Mouse (Mus musculus): ENCODE measurements around the gene Olfr95. TPM values are rescaled to one million over a fixed set of nuclear protein-coding genes. Genes with fewer than 3 reads are reported as not detected.
"Not testable (repeated sequence)": the region's sequence is repeated elsewhere in the genome, so short reads cannot be mapped to it uniquely, and the experiment has no call there.

Gene Olfr95
- total RNA-seq (2021) = not detected
- long read RNA-seq, experiment 1 = 0 reads
- long read RNA-seq, experiment 2 = 0 reads

DNA sequence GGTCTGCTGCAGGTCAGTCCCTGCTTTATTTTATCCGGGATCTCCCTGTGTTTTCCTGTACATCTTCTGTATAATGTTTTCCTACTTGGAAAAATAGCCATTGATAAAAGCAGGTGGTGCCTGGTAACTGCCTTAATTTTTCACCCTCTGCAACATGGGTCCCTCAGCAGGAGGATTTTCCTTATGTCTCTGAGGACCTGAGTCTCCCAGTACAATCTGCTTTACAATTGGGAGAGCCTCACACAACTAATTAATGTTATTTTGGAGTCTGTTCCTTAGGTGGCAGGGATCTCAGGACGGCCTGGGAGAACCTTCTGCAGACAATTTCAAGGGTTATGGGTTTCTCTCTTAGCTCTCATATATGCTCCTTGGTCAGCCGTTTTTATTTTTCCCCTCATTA is at the start of gene Olfr95:
TSS of gene Olfr95 (minus strand) at position 101 of the 400 bp plus-strand sequence.
- no peak for DNase-seq
- intact Hi-C loops (cut with DNase I; ENCODE audit: low total_unique reads) = no loop called here

DNA sequence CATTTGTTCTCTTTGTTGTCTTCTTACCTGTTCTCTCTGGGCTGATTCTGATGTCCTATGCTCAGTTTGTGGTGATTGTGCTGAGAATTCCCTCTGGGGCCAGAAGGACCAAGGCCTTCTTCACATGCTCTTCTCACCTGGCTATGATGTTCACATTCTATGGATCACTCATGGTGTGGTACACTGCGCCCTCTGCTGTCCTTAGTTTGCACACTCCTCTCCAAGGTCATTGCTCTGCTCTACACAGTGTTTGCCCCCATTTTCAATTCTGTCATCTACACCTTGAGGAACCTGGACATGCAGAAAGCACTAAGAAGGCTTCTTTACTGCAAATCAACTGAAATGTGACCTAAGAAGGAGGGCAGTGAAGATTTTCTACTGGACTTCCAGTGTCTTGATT is 37.6 kb upstream of the Olfr95 start:
- no peak for DNase-seq
- intact Hi-C loops (cut with DNase I; ENCODE audit: low total_unique reads) = no loop called here

DNA sequence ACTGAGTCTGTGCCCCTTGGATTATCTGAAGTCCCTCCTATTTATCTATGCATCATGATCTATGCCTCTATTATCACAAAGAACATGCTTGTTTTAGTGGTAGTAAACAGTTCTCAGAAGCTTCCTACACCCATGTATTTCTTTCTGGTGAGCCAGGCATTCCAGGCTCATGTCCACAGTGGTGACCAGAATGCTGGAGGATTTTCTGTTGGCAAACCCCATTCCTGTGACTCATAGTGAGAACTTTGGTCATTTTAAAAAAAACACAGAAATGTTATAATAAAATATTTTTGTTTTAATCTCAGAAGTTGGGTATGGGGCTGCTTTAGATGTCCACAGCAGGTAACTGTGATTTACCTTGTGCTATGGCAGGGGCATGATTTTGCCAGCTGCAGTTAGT is 36.5 kb upstream of the Olfr95 start:
- no peak for DNase-seq
- intact Hi-C loops (cut with DNase I; ENCODE audit: low total_unique reads) = no loop called here

DNA sequence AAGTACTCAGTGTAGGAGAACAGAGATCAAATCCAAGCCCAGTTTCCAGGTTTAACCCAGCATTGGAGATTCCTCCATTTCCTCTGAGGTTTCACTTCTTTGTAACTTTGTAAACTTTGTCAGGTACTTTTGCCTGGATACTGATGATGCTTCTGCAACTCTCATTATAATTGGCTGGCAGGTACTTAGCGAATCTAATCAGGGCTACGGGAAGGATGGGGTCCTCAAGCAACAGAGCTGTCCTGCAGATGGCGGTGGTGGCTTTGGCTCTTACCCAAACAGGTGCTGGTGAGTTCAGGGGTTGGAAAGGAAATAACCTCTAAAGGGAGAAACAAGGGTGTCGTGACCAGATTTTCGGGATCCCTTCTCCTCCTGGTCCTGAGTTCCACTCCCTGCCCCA is 33.8 kb upstream of the Olfr95 start:
- DNase-seq = no peak
- intact Hi-C loops (cut with DNase I; ENCODE audit: low total_unique reads) = no loop called here

DNA sequence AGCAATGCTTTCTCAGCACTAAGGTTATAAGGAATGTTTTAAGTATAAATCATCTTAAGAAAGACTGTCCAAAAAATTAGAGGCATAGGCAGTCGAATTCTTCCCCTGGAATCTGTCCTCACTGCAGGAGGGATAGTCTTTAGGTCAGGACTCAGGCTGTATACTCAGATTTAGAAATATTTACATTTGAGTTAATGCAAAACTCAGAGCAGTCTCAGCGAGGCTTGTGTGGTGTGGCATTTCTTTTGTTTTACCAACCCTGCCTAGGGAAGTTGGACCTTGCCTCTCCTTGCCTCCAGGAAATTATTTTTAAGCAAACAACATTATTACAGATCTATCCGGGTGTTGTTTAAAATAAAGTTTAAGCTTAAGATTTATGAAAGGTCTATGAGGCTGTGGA is 29.3 kb upstream of the Olfr95 start:
- intact Hi-C loops (cut with DNase I; ENCODE audit: low total_unique reads) = no loop called here
- no peak for DNase-seq

DNA sequence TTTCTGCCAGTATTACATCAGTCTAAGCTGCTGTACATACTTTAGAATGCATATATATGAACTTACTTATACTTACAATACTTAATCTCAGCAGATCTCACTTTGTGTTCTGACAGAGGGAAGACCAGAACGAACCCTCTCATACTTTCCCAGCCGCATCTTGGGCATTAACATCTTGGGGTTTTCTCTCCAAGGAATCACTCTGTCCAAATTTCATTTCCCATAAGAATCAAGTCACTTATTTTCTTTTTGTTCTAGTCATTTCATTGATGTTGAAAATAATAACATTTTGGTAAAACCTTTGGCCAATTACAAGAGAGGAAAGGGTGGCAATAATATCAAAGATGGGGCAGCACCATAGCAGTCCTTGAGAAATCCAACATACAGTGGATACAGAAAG is 24.3 kb upstream of the Olfr95 start, which contains the start of gene Olfr97:
TSS of gene Olfr97 (minus strand) at position 101 of the 400 bp plus-strand sequence.
- DNase-seq; intact Hi-C loops (cut with DNase I; ENCODE audit: low total_unique reads): not testable (repeated sequence)

DNA sequence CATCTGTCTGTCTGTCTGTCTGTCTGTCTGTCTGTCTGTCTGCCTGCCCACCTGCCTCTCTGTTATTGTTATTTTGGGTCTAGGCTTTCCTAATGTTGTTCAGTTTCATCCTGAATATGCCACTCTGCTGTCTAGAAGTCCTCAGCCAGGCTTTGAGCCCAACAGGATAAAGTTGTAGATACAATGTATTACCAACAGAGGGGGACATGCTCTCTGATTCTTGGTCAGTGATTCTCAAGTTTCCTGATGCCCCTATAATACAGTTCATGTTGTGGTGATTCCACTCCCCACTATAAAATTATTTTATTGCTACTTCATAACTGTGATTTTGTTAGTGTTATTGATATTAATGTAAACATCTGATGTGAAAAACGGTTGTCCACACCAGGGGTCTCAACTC is 9.0 kb upstream of the Olfr95 start:
- intact Hi-C loops (cut with DNase I; ENCODE audit: low total_unique reads) = no loop called here
- DNase-seq = no peak

DNA sequence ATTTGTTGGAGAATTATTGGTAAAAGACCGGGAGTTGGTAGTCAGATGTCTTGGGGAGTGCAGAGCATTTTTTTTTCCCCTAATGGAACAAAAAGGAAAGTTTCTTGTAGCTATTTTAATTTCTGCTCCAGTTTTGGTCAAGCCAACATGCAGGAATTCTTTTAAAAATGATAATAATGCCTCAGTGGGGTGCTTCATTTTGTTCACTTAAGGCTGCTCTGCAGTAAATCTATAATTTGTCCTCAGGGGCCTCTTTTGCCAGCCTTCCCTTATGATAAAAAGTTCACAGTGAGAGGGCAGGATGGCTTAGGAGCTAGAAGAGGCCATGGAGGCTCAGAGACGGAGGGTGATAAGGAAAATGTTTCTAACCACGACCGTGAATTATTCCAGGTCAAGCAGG is 6.9 kb upstream of the Olfr95 start, which contains the start of gene Olfr96:
TSS of gene Olfr96 (plus strand) at position 301 of the 400 bp plus-strand sequence.
- intact Hi-C loops (cut with DNase I; ENCODE audit: low total_unique reads) = no loop called here

DNA sequence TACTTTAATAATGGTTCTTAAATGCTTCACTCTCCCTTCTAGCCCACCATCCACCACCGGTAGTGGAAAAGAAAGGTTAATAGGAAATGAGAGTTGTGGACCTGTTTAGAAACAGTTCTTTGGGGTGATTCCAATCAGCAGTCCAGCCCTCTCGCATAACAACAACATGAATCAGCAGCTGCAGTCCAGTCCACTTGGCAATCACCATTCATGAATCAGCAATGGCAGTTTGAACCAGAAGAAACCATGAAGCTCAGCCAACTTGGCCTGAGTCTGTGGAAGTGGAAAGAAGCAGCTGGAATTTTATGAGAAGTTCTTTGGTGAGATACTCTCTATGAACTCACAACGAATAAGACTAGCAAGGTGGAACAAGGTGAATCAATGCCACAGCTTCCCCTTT is 5.6 kb upstream of the Olfr95 start:
- intact Hi-C loops (cut with DNase I; ENCODE audit: low total_unique reads) = no loop called here
- peak; percentile 48 for DNase-seq

More for the DNA sequence above, 6.9 kb upstream of the Olfr95 start, which contains the start of gene Olfr96:
- DNase-seq = no peak

DNA sequence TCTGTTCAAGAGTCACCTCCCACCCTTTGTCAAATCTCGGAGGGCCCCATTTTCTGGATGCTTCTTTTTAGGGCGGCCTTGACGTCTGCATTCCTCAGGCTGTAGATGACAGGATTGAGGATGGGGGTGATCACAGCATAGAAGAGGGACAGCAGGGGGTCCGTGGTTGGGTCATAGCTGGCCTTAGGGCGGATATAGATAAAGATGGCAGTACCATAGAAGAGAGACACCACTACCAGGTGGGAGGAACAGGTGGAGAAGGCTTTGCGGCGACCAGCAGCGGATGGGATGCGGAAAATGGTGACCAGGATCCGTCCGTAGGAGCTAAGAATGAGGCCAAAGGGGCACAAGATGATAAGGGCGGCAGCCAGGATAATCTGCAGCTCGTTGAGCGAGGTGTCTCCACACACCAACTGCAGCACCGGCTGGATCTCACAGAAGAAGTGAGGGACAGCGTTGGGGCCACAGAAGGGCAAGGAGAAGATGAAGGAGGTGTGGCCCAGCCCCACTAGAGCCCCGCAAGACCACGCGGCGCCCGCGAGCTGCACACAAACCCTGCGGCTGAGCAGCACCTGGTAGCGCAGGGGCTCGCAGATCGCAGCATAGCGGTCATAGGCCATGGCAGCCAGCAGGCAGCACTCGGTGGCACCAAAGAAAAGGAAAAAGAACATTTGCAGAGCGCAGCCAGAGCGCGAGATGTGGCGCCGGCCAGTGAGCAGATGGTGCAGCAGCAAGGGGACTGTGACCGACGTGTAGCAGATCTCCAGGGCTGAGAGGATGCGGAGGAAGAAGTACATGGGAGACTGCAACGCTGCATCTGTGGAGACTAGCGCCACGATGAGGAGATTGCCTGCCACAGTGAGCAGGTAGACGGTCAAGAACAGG is 1.8 kb downstream of the Olfr95 start:
- no peak for DNase-seq
- intact Hi-C loops (cut with DNase I; ENCODE audit: low total_unique reads) = no loop called here

DNA sequence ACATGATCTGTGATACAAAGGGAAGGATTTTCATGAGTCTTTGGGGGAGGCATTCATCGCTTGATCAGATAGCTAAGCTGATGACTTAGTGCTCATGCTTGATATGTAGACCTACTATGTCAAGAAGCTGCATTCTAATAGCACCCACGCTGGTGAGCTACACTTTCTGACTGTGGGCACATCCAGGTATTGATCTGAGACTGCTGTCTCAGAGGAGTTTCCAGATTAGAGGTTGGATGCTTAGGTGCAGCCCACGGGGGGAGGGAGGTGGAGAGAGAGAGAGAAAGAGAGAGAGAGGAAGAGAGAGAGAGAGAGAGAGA is 9.0 kb downstream of the Olfr95 start:
- intact Hi-C loops (cut with DNase I; ENCODE audit: low total_unique reads) = loop anchor here (5.0 kb wide), 1 partner anchor 117 kb away; the partner anchor contains the start of gene Olfr90
- DNase-seq = no peak

DNA sequence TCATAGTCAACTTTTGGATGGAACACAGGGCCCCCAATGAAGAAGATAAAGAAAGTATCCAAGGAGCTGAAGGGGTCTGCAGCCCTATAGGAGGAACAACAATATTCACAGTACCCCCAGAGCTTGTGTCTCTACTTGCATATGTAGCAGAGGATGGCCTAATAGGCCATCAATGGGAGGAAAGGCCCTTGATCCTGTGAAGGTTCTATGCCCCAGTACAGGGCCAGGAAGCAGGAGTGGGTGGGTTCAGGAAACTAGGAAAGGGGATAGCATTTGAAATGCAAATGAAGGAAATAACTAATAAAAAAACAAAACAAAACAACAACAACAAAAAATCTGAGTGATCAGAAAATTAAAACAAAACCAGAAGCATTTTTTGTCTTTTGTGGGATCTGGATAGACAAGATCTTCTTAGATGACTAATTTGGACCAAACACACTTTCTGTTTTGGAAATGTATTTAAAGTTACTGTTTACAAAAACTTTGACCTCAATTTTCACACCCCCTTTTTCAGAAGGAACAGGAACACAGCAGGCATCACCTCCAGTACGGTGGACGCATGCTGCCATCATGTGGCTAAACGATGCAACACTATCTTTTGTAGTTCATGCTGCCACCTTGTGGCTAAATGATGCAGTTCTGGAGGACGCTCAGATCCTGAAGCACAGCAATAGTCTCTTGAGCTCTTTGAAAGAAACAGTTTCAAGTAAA is 9.6 kb downstream of the Olfr95 start:
- intact Hi-C loops (cut with DNase I; ENCODE audit: low total_unique reads) = loop anchor here (5.0 kb wide), 1 partner anchor 116 kb away; the partner anchor contains the start of gene Olfr90
- DNase-seq = peak; percentile 65

DNA sequence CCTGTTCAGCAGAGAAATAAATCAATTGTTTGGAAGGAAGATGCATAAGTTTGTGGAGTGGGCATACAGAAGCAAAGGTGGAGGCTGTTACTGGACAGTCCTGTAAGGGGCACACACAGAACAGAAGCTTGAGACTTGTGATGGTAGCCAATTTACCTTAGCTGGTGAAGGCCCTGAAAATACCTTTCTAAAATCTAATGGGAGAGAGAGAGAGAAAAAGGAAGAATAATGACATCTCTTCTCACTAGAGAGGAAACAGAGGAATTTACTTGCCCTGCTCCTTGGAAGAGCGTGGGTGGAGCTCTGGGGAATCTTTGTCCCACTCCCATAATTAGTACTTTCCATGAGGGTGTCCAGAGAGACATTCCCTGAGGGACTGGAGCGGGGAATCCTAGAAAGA is 12.0 kb downstream of the Olfr95 start, which contains the start of gene Olfr94:
TSS of gene Olfr94 (minus strand) at position 101 of the 400 bp plus-strand sequence.
- intact Hi-C loops (cut with DNase I; ENCODE audit: low total_unique reads) = loop anchor here (5.0 kb wide), 1 partner anchor 114 kb away; the partner anchor contains the start of gene Olfr90
- DNase-seq = no peak

DNA sequence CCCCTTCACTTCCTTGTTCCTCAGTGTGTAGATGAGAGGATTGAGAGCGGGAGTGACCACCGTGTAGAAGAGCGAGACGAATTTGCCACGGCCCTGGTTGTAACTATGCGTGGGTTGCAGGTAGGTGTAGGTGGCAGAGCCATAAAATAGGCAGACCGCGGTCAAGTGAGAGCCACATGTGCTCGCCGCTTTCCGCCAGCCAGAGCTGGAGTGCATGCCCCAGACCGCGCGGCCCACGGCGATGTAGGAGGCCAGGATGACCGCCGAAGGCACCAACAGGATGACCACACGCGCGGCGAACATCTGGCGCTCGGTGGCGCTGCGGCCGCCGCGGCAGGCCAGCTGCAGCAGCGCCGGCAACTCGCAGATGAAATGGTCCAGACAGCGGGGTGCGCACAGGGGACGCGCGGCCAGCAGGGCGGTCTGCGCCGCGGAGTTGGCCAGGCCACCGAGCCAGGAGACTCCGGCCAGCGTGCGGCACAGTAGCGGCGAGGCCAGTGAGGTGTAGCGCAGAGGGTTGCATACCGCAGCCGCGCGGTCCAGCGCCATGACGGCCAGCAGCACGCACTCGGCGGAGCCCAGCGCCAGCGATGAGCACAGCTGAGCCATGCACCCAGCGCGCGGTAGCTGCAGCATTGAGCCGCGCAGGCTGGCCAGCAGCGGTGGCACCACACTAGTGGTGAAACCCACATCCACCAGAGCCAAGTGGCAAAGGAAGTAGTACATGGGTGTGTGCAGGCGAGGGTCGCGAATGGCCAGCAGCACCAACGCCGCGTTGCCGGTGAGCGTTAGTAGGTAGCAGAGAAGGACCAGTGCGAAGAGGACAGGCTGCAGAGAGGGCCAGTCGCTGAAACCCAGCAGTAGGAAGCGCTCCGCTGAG is 15.8 kb downstream of the Olfr95 start:
- peak; percentile 12 for DNase-seq
- intact Hi-C loops (cut with DNase I; ENCODE audit: low total_unique reads) = no loop called here

DNA sequence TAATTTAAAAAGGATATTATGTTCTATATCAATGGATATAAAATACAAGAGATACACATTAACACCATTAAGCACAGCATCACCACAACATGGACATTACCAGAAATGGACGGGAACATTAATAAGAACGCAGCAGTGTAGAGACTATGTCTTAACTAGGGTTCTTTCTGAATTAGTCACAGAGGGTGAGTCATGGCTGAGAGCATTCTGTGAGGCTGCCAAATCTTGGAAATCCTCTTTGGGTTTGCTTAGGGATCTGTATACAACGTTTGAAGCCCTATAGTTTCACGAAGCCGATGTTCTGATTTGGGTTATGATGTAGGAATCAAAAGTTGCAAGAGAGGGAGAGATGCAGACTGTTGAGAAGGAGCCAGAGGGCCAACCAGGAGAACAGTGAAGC is 18.1 kb downstream of the Olfr95 start:
- no peak for DNase-seq
- intact Hi-C loops (cut with DNase I; ENCODE audit: low total_unique reads) = no loop called here

DNA sequence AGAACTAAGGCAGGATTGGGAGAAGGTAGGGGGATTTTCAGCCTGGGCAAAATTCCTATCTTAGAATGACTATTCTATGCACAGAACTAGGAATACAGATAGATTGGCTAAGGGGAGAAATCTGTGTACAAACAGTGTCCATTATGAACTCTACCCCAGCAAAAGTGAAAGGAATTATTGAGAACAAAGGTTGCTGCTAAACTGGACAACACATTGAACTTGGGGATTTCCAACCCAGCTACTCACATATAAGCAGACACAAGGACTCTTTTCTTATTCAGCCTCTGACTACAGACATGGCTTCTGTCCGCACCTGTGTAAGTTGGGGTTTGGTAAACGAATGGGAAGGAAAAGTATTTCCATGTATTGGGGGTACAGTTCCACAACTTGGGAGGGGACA is 19.3 kb downstream of the Olfr95 start, which contains the start of gene Ubd:
TSS of gene Ubd (plus strand) at position 237 of the 400 bp plus-strand sequence.
- DNase-seq = no peak
- intact Hi-C loops (cut with DNase I; ENCODE audit: low total_unique reads) = no loop called here

DNA sequence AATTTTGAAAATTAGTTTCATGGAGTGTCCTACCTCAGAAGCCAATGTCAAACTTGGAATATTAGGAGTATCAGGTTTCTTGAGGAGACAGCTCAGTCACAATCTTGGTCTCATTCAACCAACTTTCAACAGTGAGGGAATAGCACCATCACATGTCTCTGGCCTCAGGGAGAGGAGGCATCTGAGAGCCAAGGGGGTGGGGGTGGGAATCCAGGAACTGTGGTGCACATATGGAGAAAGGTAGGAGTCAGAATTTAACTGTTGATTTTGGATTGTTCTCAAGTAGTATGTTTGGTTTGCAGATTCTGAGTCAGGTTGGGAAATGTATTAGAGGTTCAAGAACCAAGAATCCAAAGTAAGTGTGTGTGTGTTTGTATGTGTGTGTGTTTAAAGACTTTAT is 19.9 kb downstream of the Olfr95 start:
- DNase-seq = no peak
- intact Hi-C loops (cut with DNase I; ENCODE audit: low total_unique reads) = no loop called here

DNA sequence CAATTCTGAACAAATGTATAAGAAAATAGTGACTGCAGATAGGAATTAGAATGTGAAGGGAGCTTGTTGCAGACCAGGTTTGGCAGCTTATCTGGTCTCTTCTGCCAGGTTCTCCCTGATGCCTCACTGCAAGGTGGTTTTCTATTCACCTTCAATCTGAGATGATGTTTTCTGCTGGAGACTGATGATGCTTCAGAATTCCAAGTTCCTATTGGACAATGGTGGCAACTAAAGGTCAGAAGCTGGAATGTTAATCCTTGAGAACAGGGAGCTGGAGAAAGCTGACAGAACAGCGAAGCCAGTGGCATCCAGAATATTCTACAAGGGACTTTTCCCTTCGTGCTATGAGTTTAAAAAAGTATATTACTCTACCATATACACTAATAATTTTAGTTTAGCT is 22.2 kb downstream of the Olfr95 start:
- intact Hi-C loops (cut with DNase I; ENCODE audit: low total_unique reads) = no loop called here
- DNase-seq = no peak

DNA sequence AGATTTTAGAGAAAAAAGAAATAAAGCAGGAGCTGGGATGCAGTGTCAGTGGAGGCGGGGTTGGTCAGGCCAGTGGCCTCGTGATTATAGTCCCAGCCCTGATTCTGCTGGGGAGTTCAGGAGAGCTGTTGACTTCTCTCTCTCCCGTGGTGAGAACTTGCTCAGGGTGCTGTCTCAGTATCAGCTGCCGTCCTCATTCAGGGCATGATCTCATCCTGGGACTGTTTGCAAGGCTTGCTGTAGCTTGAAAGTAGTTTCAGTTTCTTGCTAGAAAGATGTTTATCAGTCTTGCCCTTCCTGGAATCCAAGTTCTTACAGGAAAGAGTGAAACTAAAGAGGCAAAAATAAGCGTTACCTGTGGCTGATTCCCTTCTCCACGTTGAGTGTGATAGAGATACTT is 27.4 kb downstream of the Olfr95 start:
- DNase-seq = no peak
- intact Hi-C loops (cut with DNase I; ENCODE audit: low total_unique reads) = no loop called here
